24 mouse cellular contexts compared by ENCODE assay signal in genomic region chr16:82899611-82900010, GRCm38 (mm10).
DNase-seq lines count a peak whose midpoint lies in the region; ATAC-seq lines count a peak whose summit lies in the region.
"Had no signal": no experiment of that assay in that cellular context is flagged by ENCODE, and none has a peak within 500 bp of the region (broad histone marks: within the 10 kb centered on the region; RNA-seq: fewer than 3 reads in every experiment).

No protein-coding gene starts in this region.

- intact Hi-C loops in left cerebral cortex, postnatal 4 days (cut with DNase I), result no loop called here
- intact Hi-C loops in left cerebral cortex, postnatal 36 days (cut with DNase I), result no loop called here

- no peak for DNase-seq in cerebellum, adult 11 months
- peak; percentile 1 for DNase-seq in left cerebral cortex, postnatal 4 days
- no peak for DNase-seq in left cerebral cortex, postnatal 36 days (ENCODE audit: low spot score in 2 of 2)
- peak; percentile 18 for DNase-seq in cerebellum, adult 9-11 months
- peak; percentile 50 to 57 for DNase-seq in cerebellum, postnatal 36 days
- DNase-seq: adrenal gland, postnatal 14 days; embryo, embryonic 11 days; gastrocnemius, postnatal 36 days; heart, adult 18-20 months; heart, postnatal 14 days; kidney, adult 18-20 months had no signal

- no peak overlapping the region for H3K4me3 ChIP-seq in heart, embryonic 12.5 days
- no peak overlapping the region for H3K4me3 ChIP-seq in forebrain, embryonic 13.5 days
- H3K4me3 ChIP-seq: embryonic facial prominence, embryonic 15.5 days; erythroblast, embryonic 14.5 days; forebrain, embryonic 10.5 days; forebrain, embryonic 15.5 days; heart, embryonic 10.5 days; heart, embryonic 15.5 days; hindbrain, embryonic 10.5 days; hindbrain, embryonic 15.5 days; kidney, embryonic 15.5 days had no signal

- H3K36me3 ChIP-seq in heart, embryonic 12.5 days, result no peaks in the 10 kb centered on the region
- H3K36me3 ChIP-seq in forebrain, embryonic 13.5 days (ENCODE audit: poor library complexity, severe bottlenecking), result no peaks in the 10 kb centered on the region
- H3K36me3 ChIP-seq: embryonic facial prominence, embryonic 15.5 days; forebrain, embryonic 10.5 days; forebrain, embryonic 15.5 days; heart, embryonic 10.5 days; heart, embryonic 15.5 days; hindbrain, embryonic 10.5 days; hindbrain, embryonic 15.5 days; kidney, embryonic 15.5 days had no signal

- no peaks in the 10 kb centered on the region for H3K27me3 ChIP-seq in heart, embryonic 12.5 days (replicated peaks)
- no peaks in the 10 kb centered on the region for H3K27me3 ChIP-seq in forebrain, embryonic 13.5 days
- H3K27me3 ChIP-seq: embryonic facial prominence, embryonic 15.5 days; forebrain, embryonic 15.5 days; heart, embryonic 15.5 days; hindbrain, embryonic 15.5 days; kidney, embryonic 15.5 days had no signal

- no peak overlapping the region for H3K27ac ChIP-seq in heart, embryonic 12.5 days (ENCODE audit: poor library complexity, severe bottlenecking)
- H3K27ac ChIP-seq in forebrain, embryonic 13.5 days, result no peak overlapping the region
- H3K27ac ChIP-seq: embryonic facial prominence, embryonic 15.5 days; forebrain, embryonic 10.5 days; forebrain, embryonic 15.5 days; heart, embryonic 10.5 days; heart, embryonic 15.5 days; hindbrain, embryonic 10.5 days; hindbrain, embryonic 15.5 days; kidney, embryonic 15.5 days had no signal

- 81% methylated on average over 6 of the region's 6 CpGs for WGBS in heart, embryonic 12.5 days
- 76% methylated on average over 6 of the region's 6 CpGs for WGBS in forebrain, embryonic 13.5 days

- peak; percentile 81; the same call in 1 of the 2 replicates for ATAC-seq in cerebellum, adult (ENCODE audit: insufficient number of reproducible peaks, low FRiP score, low TSS enrichment)
- ATAC-seq in heart, embryonic 12.5 days (ENCODE audit: insufficient number of reproducible peaks, low FRiP score), result no peak
- no peak for ATAC-seq in forebrain, embryonic 13.5 days
- ATAC-seq: forebrain, embryonic 15.5 days; inflammation-experienced regulatory T-cells, adult 6 months had no signal

- no peak overlapping the region for H3K9ac ChIP-seq in heart, embryonic 12.5 days
- H3K9ac ChIP-seq in forebrain, embryonic 13.5 days, result no peak overlapping the region
- H3K9ac ChIP-seq: embryonic facial prominence, embryonic 15.5 days; forebrain, embryonic 15.5 days; heart, embryonic 15.5 days; hindbrain, embryonic 15.5 days; kidney, embryonic 15.5 days had no signal

- H3K4me2 ChIP-seq in heart, embryonic 12.5 days, result no peak overlapping the region
- no peak overlapping the region for H3K4me2 ChIP-seq in forebrain, embryonic 13.5 days
- H3K4me2 ChIP-seq: embryonic facial prominence, embryonic 15.5 days; forebrain, embryonic 15.5 days; heart, embryonic 15.5 days; hindbrain, embryonic 15.5 days; kidney, embryonic 15.5 days had no signal

- H3K9me3 ChIP-seq in heart, embryonic 12.5 days (replicated peaks), result peaks cover 7% of the 10 kb centered on the region; the same call in 1 of the 2 replicates
- H3K9me3 ChIP-seq in forebrain, embryonic 13.5 days (replicated peaks), result no peaks in the 10 kb centered on the region
- H3K9me3 ChIP-seq: embryonic facial prominence, embryonic 15.5 days; forebrain, embryonic 10.5 days; forebrain, embryonic 15.5 days; heart, embryonic 10.5 days; heart, embryonic 15.5 days; hindbrain, embryonic 10.5 days; hindbrain, embryonic 15.5 days; kidney, embryonic 15.5 days had no signal

- no peaks in the 10 kb centered on the region for H3K4me1 ChIP-seq in heart, embryonic 12.5 days (replicated peaks)
- H3K4me1 ChIP-seq in forebrain, embryonic 13.5 days, result no peaks in the 10 kb centered on the region
- H3K4me1 ChIP-seq: embryonic facial prominence, embryonic 15.5 days; forebrain, embryonic 10.5 days; forebrain, embryonic 15.5 days; heart, embryonic 10.5 days; heart, embryonic 15.5 days; hindbrain, embryonic 10.5 days; hindbrain, embryonic 15.5 days; kidney, embryonic 15.5 days had no signal

Comparison
In these comparisons a context has a peak if more than half of its experiments do, and no peak if none do; other contexts are left out.
1. DNase-seq: peak in left cerebral cortex, postnatal 4 days (single experiment), cerebellum, adult 9-11 months (single experiment) and cerebellum, postnatal 36 days (2 of 2); none in cerebellum, adult 11 months (single experiment) and left cerebral cortex, postnatal 36 days (0 of 2).